Mouse (Mus musculus) megakaryocyte, embryonic 14.5 days (primary cell): ENCODE data around the gene Zfp260. TPM values are rescaled to one million over a fixed set of nuclear protein-coding genes. Genes with fewer than 3 reads are reported as not detected.

Experiments
- H3K27me3 ChIP-seq: replicated peaks from 2 replicates; pipeline ENCODE3; 2012; ENCODE audit warnings: inconsistent platforms
- H3K36me3 ChIP-seq: replicated peaks from 2 replicates; pipeline ENCODE3; 2012; ENCODE audit warnings: low read length, inconsistent platforms, mixed read lengths
- H3K4me1 ChIP-seq: 2 replicates; pipeline ENCODE4 v1.6.1; 2012; ENCODE audit warnings: inconsistent platforms
- H3K4me3 ChIP-seq: replicated peaks from 2 replicates; pipeline ENCODE3; 2012; ENCODE audit warnings: moderate library complexity, mild to moderate bottlenecking, inconsistent platforms
- H3K9me3 ChIP-seq: 2 replicates; pipeline ENCODE4 v1.6.1; 2012; ENCODE audit warnings: inconsistent platforms
- FLI1 ChIP-seq: IDR thresholded peaks from 2 replicates; pipeline ENCODE4 v1.6.1; 2012; ENCODE audit warnings: low read length, inconsistent platforms, mixed read lengths
- GATA1 ChIP-seq: IDR thresholded peaks from 3 replicates; pipeline ENCODE4 v1.6.1; 2012; ENCODE audit warnings: mixed read lengths, low read length, inconsistent platforms, borderline replicate concordance
- polyA plus RNA-seq: library from polyadenylated mRNA; stranded (reverse); fragments of >175 nt; gene quantifications from 2 replicates; pipeline ENCODE4 v1.2.3, GENCODE M21; 2012; ENCODE audit warnings: low replicate concordance; ENCODE audit not compliant: insufficient read depth

Zfp260 gene
- polyA plus RNA-seq, 1 experiment: 0.26 TPM

GRCm38 (mm10) chr7:30121308-30122187 is 27.0 kb downstream of the Zfp260 start, which contains the start of gene Zfp382:
Gene Zfp382 (plus strand): TSS chr7:30121942.
- peak within 1 kb of the TSS; percentile 96 for H3K4me3 ChIP-seq
- no peaks in the 10 kb centered on the region for H3K27me3 ChIP-seq
- H3K9me3 ChIP-seq: peaks cover 10% of the 10 kb centered on the region
- H3K4me1 ChIP-seq: peaks cover 15% of the 10 kb centered on the region
- peaks cover 3% of the 10 kb centered on the region for H3K36me3 ChIP-seq
- TF ChIP-seq FLI1 (no peak), GATA1 (no peak)

- peak overlapping the region; percentile 96 for H3K4me3 ChIP-seq
- no peaks in the 10 kb centered on the region for H3K27me3 ChIP-seq
- H3K4me1 ChIP-seq: peaks cover 15% of the 10 kb centered on the region
- H3K36me3 ChIP-seq: peaks cover 3% of the 10 kb centered on the region
- TF ChIP-seq FLI1 (no peak), GATA1 (no peak)
- peaks cover 9% of the 10 kb centered on the region for H3K9me3 ChIP-seq
Measured at GRCm38 (mm10) chr7:30122188-30122530, 27.6 kb downstream of the Zfp260 start.

GRCm38 (mm10) chr7:30129900-30130299 is 35.3 kb downstream of the Zfp260 start:
- Histone ChIP-seq H3K4me3 (no peak overlapping the region), H3K4me1 (no peaks in the 10 kb centered on the region), H3K27me3 (no peaks in the 10 kb centered on the region), H3K9me3 (peaks cover 22% of the 10 kb centered on the region), H3K36me3 (peaks cover 61% of the 10 kb centered on the region)
- TF ChIP-seq FLI1 (no peak), GATA1 (no peak)

GRCm38 (mm10) chr7:30132396-30132795 is 37.8 kb downstream of the Zfp260 start:
- Histone ChIP-seq H3K4me1 (no peaks in the 10 kb centered on the region), H3K9me3 (peaks cover 40% of the 10 kb centered on the region), H3K36me3 (peaks cover 75% of the 10 kb centered on the region), H3K4me3 (no peak overlapping the region), H3K27me3 (no peaks in the 10 kb centered on the region)
- TF ChIP-seq GATA1 (no peak), FLI1 (no peak)

GRCm38 (mm10) chr7:30136826-30137225 is 42.2 kb downstream of the Zfp260 start:
- Histone ChIP-seq H3K36me3 (peaks cover 81% of the 10 kb centered on the region), H3K4me1 (no peaks in the 10 kb centered on the region), H3K9me3 (peaks cover 78% of the 10 kb centered on the region), H3K4me3 (no peak overlapping the region), H3K27me3 (no peaks in the 10 kb centered on the region)
- TF ChIP-seq FLI1 (no peak), GATA1 (no peak)

GRCm38 (mm10) chr7:30143170-30143554 is 48.6 kb downstream of the Zfp260 start:
- Histone ChIP-seq H3K27me3 (peaks cover 6% of the 10 kb centered on the region), H3K9me3 (peaks cover 88% of the 10 kb centered on the region), H3K4me3 (peak overlapping the region; percentile 78), H3K4me1 (no peaks in the 10 kb centered on the region), H3K36me3 (peaks cover 70% of the 10 kb centered on the region)
- TF ChIP-seq GATA1 (no peak), FLI1 (no peak)

- TF ChIP-seq GATA1: no peak
- no peak for TF ChIP-seq FLI1
- Histone ChIP-seq H3K27me3 (peaks cover 6% of the 10 kb centered on the region), H3K36me3 (peaks cover 70% of the 10 kb centered on the region), H3K4me1 (no peaks in the 10 kb centered on the region), H3K9me3 (peaks cover 88% of the 10 kb centered on the region), H3K4me3 (peak overlapping the region; percentile 78)
Measured at GRCm38 (mm10) chr7:30143555-30144209, 49.1 kb downstream of the Zfp260 start.

GRCm38 (mm10) chr7:30147011-30147410 is 52.4 kb downstream of the Zfp260 start:
- Histone ChIP-seq H3K4me3 (peak overlapping the region; percentile 11), H3K9me3 (peaks cover 92% of the 10 kb centered on the region), H3K36me3 (peaks cover 79% of the 10 kb centered on the region), H3K4me1 (no peaks in the 10 kb centered on the region), H3K27me3 (peaks cover 6% of the 10 kb centered on the region)
- no peak for TF ChIP-seq GATA1
- no peak for TF ChIP-seq FLI1

- Histone ChIP-seq H3K9me3 (peaks cover 90% of the 10 kb centered on the region), H3K36me3 (peaks cover 93% of the 10 kb centered on the region), H3K4me3 (no peak overlapping the region), H3K4me1 (no peaks in the 10 kb centered on the region), H3K27me3 (no peaks in the 10 kb centered on the region)
- no peak for TF ChIP-seq GATA1
- TF ChIP-seq FLI1: no peak
Measured at GRCm38 (mm10) chr7:30154040-30154439, 59.5 kb downstream of the Zfp260 start.

- TF ChIP-seq FLI1 (no peak), GATA1 (no peak)
- Histone ChIP-seq H3K27me3 (no peaks in the 10 kb centered on the region), H3K4me3 (no peak overlapping the region), H3K9me3 (peaks cover 86% of the 10 kb centered on the region), H3K4me1 (no peaks in the 10 kb centered on the region), H3K36me3 (peaks cover 93% of the 10 kb centered on the region)
Measured at GRCm38 (mm10) chr7:30155507-30155906, 60.9 kb downstream of the Zfp260 start.

Other genes starting within 250 kb of the Zfp260 start
- 0.64 TPM in 1 of 2 replicates, not detected in the other for gene Zfp940, start 241.1 kb upstream of the Zfp260 start, polyA plus RNA-seq
- not detected in 2 replicates for gene Zfp420, start 234.8 kb upstream of the Zfp260 start, polyA plus RNA-seq
- 0.04 TPM in 1 of 2 replicates, not detected in the other for gene Zfp27, start 188.2 kb upstream of the Zfp260 start, polyA plus RNA-seq
- not detected in 2 replicates for gene Zfp383, start 186.6 kb upstream of the Zfp260 start, polyA plus RNA-seq
- 1.2 TPM in 1 of 2 replicates, not detected in the other for gene Zfp74, start 140.7 kb upstream of the Zfp260 start, polyA plus RNA-seq
- gene Zfp568, start 110.8 kb upstream of the Zfp260 start, polyA plus RNA-seq: 0.43 and 0.93 TPM in 2 replicates
- not detected in 2 replicates for gene Zfp14, start 43.4 kb upstream of the Zfp260 start, polyA plus RNA-seq
- 0.21 TPM in 1 of 2 replicates, not detected in the other for gene Zfp82, start 21.9 kb upstream of the Zfp260 start, polyA plus RNA-seq
- gene Gm26920, start 4.4 kb upstream of the Zfp260 start, polyA plus RNA-seq: not detected in 2 replicates
- 0.37 TPM in 1 of 2 replicates, not detected in the other for gene Zfp566, start 4.2 kb upstream of the Zfp260 start, polyA plus RNA-seq
- not detected in 2 replicates for gene Zfp382, start 27.2 kb downstream of the Zfp260 start, polyA plus RNA-seq
- 2.6 TPM in 1 of 2 replicates, not detected in the other for gene Zfp146, start 75.0 kb downstream of the Zfp260 start, polyA plus RNA-seq
- gene Cox7a1, start 89.4 kb downstream of the Zfp260 start, polyA plus RNA-seq: 2.4 TPM in 1 of 2 replicates, not detected in the other
- 122 and 208 TPM in 2 replicates for gene Capns1, start 104.0 kb downstream of the Zfp260 start, polyA plus RNA-seq
- 13.7 and 67.3 TPM in 2 replicates for gene Polr2i, start 137.2 kb downstream of the Zfp260 start, polyA plus RNA-seq
- gene Tbcb, start 137.5 kb downstream of the Zfp260 start, polyA plus RNA-seq: 21.7 and 73.2 TPM in 2 replicates
- not detected in 2 replicates for gene Ovol3, start 140.9 kb downstream of the Zfp260 start, polyA plus RNA-seq
- gene Thap8, start 185.3 kb downstream of the Zfp260 start, polyA plus RNA-seq: not detected in 2 replicates
- 35.7 and 93.0 TPM in 2 replicates for gene Wdr62, start 185.6 kb downstream of the Zfp260 start, polyA plus RNA-seq
- gene Clip3, start 197.0 kb downstream of the Zfp260 start, polyA plus RNA-seq: 0.34 TPM in 1 of 2 replicates, not detected in the other
- gene Alkbh6, start 213.9 kb downstream of the Zfp260 start, polyA plus RNA-seq: 78.7 and 108 TPM in 2 replicates
- gene Syne4, start 220.0 kb downstream of the Zfp260 start, polyA plus RNA-seq: 2.6 TPM in 1 of 2 replicates, not detected in the other
- 0.25 TPM in 1 of 2 replicates, not detected in the other for gene E130208F15Rik, start 227.0 kb downstream of the Zfp260 start, polyA plus RNA-seq
- 9.8 and 13.7 TPM in 2 replicates for gene Sdhaf1, start 229.1 kb downstream of the Zfp260 start, polyA plus RNA-seq